Mouse (Mus musculus): ENCODE data around the gene Fxyd2. TPM values are rescaled to one million over a fixed set of nuclear protein-coding genes. Genes with fewer than 3 reads are reported as not detected.

Fxyd2 gene
- polyA plus RNA-seq, 2 experiments: 0.50 to 0.55 TPM

GRCm38 (mm10) chr9:45388385-45388994 lies 11.0 kb upstream of the Fxyd2 start:
- no peak for ATAC-seq (ENCODE audit: insufficient read depth)
- H3K9ac ChIP-seq (replicated peaks): no peak overlapping the region
- no peaks in the 10 kb centered on the region for H3K9me3 ChIP-seq (ENCODE audit: control insufficient read depth, low read length)
- H3K36me3 ChIP-seq (replicated peaks; ENCODE audit: control insufficient read depth, insufficient read depth, low read depth): no peaks in the 10 kb centered on the region
- no peak overlapping the region for H3K4me2 ChIP-seq (ENCODE audit: low read depth)
- peak; percentile 95 for TF ChIP-seq CTCF (IDR thresholded peaks at IDR 0.05; ENCODE audit: low read depth)
- TF ChIP-seq EP300 (IDR thresholded peaks at IDR 0.05; ENCODE audit: low read depth): no peak
- no peaks in the 10 kb centered on the region for H3K4me1 ChIP-seq (replicated peaks; ENCODE audit: control insufficient read depth in 2 of 2, insufficient read depth in 2 of 2, low read length in 1 of 2)
- DNase-seq (ENCODE audit: low read depth in 3 of 3, low spot score in 3 of 3): peak; percentile 29 to 49 (median 38)
- no peak overlapping the region for H3K27ac ChIP-seq
- H3K27me3 ChIP-seq (ENCODE audit: control insufficient read depth, insufficient read depth, low read length): no peaks in the 10 kb centered on the region
- 30% methylated on average over 12 of the region's 12 CpGs for WGBS (ENCODE audit: insufficient replicate concordance)
- H3K4me3 ChIP-seq (ENCODE audit: insufficient read depth in 1 of 2, low read depth in 2 of 2, low read length in 2 of 2): no peak overlapping the region

- no peak for TF ChIP-seq EP300 (IDR thresholded peaks at IDR 0.05; ENCODE audit: low read depth)
- TF ChIP-seq CTCF (IDR thresholded peaks at IDR 0.05; ENCODE audit: low read depth): no peak
- Histone ChIP-seq H3K9ac (replicated peaks) (no peak overlapping the region), H3K4me3 (ENCODE audit: insufficient read depth in 1 of 2, low read depth in 2 of 2, low read length in 2 of 2) (no peak overlapping the region), H3K27me3 (ENCODE audit: control insufficient read depth, insufficient read depth, low read length) (no peaks in the 10 kb centered on the region), H3K4me1 (replicated peaks; ENCODE audit: control insufficient read depth in 2 of 2, insufficient read depth in 2 of 2, low read length in 1 of 2) (no peaks in the 10 kb centered on the region), H3K36me3 (replicated peaks; ENCODE audit: control insufficient read depth, insufficient read depth, low read depth) (no peaks in the 10 kb centered on the region), H3K9me3 (ENCODE audit: control insufficient read depth, low read length) (no peaks in the 10 kb centered on the region), H3K27ac (no peak overlapping the region), H3K4me2 (ENCODE audit: low read depth) (no peak overlapping the region)
- 68% methylated on average over 8 of the region's 8 CpGs for WGBS (ENCODE audit: insufficient replicate concordance)
- ATAC-seq (ENCODE audit: insufficient read depth) (no peak), DNase-seq (ENCODE audit: low read depth in 3 of 3, low spot score in 3 of 3) (no peak)
Observed at GRCm38 (mm10) chr9:45389596-45389995, 9.9 kb upstream of the Fxyd2 start.

GRCm38 (mm10) chr9:45391299-45391698 lies 8.2 kb upstream of the Fxyd2 start:
- no peak for ATAC-seq (ENCODE audit: insufficient read depth)
- Histone ChIP-seq H3K4me2 (ENCODE audit: low read depth) (no peak overlapping the region), H3K36me3 (replicated peaks; ENCODE audit: control insufficient read depth, insufficient read depth, low read depth) (no peaks in the 10 kb centered on the region), H3K4me1 (replicated peaks; ENCODE audit: control insufficient read depth in 2 of 2, insufficient read depth in 2 of 2, low read length in 1 of 2) (no peaks in the 10 kb centered on the region), H3K4me3 (ENCODE audit: insufficient read depth in 1 of 2, low read depth in 2 of 2, low read length in 2 of 2) (no peak overlapping the region), H3K27me3 (ENCODE audit: control insufficient read depth, insufficient read depth, low read length) (no peaks in the 10 kb centered on the region), H3K9ac (replicated peaks) (no peak overlapping the region), H3K9me3 (ENCODE audit: control insufficient read depth, low read length) (no peaks in the 10 kb centered on the region), H3K27ac (no peak overlapping the region)
- DNase-seq (ENCODE audit: low read depth in 3 of 3, low spot score in 3 of 3): no peak
- TF ChIP-seq EP300 (IDR thresholded peaks at IDR 0.05; ENCODE audit: low read depth) (no peak), CTCF (IDR thresholded peaks at IDR 0.05; ENCODE audit: low read depth) (no peak)
- 51% methylated on average over 7 of the region's 7 CpGs for WGBS (ENCODE audit: insufficient replicate concordance)

- DNase-seq (ENCODE audit: low read depth in 3 of 3, low spot score in 3 of 3): no peak
- 64% methylated on average over 6 of the region's 6 CpGs for WGBS (ENCODE audit: insufficient replicate concordance)
- H3K4me2 ChIP-seq (ENCODE audit: low read depth): no peak overlapping the region
- H3K4me3 ChIP-seq (ENCODE audit: insufficient read depth in 1 of 2, low read depth in 2 of 2, low read length in 2 of 2): no peak overlapping the region
- H3K4me1 ChIP-seq (replicated peaks; ENCODE audit: control insufficient read depth in 2 of 2, insufficient read depth in 2 of 2, low read length in 1 of 2): no peaks in the 10 kb centered on the region
- H3K36me3 ChIP-seq (replicated peaks; ENCODE audit: control insufficient read depth, insufficient read depth, low read depth): no peaks in the 10 kb centered on the region
- H3K27ac ChIP-seq: no peak overlapping the region
- no peak overlapping the region for H3K9ac ChIP-seq (replicated peaks)
- no peak for TF ChIP-seq CTCF (IDR thresholded peaks at IDR 0.05; ENCODE audit: low read depth)
- TF ChIP-seq EP300 (IDR thresholded peaks at IDR 0.05; ENCODE audit: low read depth): no peak
- H3K27me3 ChIP-seq (ENCODE audit: control insufficient read depth, insufficient read depth, low read length): no peaks in the 10 kb centered on the region
- ATAC-seq (ENCODE audit: insufficient read depth): no peak
- H3K9me3 ChIP-seq (ENCODE audit: control insufficient read depth, low read length): no peaks in the 10 kb centered on the region
Observed at GRCm38 (mm10) chr9:45395218-45395617, 4.3 kb upstream of the Fxyd2 start.

- H3K4me1 ChIP-seq (replicated peaks; ENCODE audit: control insufficient read depth in 2 of 2, insufficient read depth in 2 of 2, low read length in 1 of 2): no peaks in the 10 kb centered on the region
- no peaks in the 10 kb centered on the region for H3K27me3 ChIP-seq (ENCODE audit: control insufficient read depth, insufficient read depth, low read length)
- WGBS (ENCODE audit: insufficient replicate concordance): 49% methylated on average over 3 of the region's 3 CpGs
- DNase-seq (ENCODE audit: low read depth in 3 of 3, low spot score in 3 of 3) (no peak), ATAC-seq (ENCODE audit: insufficient read depth) (no peak)
- no peaks in the 10 kb centered on the region for H3K36me3 ChIP-seq (replicated peaks; ENCODE audit: control insufficient read depth, insufficient read depth, low read depth)
- no peak for TF ChIP-seq EP300 (IDR thresholded peaks at IDR 0.05; ENCODE audit: low read depth)
- TF ChIP-seq CTCF (IDR thresholded peaks at IDR 0.05; ENCODE audit: low read depth): no peak
- H3K4me2 ChIP-seq (ENCODE audit: low read depth): no peak overlapping the region
- H3K9me3 ChIP-seq (ENCODE audit: control insufficient read depth, low read length): no peaks in the 10 kb centered on the region
- no peak overlapping the region for H3K9ac ChIP-seq (replicated peaks)
- H3K27ac ChIP-seq: no peak overlapping the region
- H3K4me3 ChIP-seq (ENCODE audit: insufficient read depth in 1 of 2, low read depth in 2 of 2, low read length in 2 of 2): no peak overlapping the region
Observed at GRCm38 (mm10) chr9:45395796-45396195, 3.7 kb upstream of the Fxyd2 start.
